Mouse (Mus musculus) liver, adult 2 months (tissue): ENCODE measurements at regions not wholly inside any gene's neighbourhood (a gene's known extent, or its start where the extent isn't known, plus 50 kb on each side); places are given as distances from the start of the nearest gene placed in this dataset.

Experiments used
- CTCF ChIP-seq: fragments of 200-500 bp; IDR thresholded peaks from 2 replicates; pipeline ENCODE4 v1.5.1; 2011; ENCODE audit warnings: low read depth, low read length, control low read depth
- POLR2A ChIP-seq: fragments of 200-500 bp; IDR thresholded peaks from 2 replicates; pipeline ENCODE4 v1.6.1; 2011; ENCODE audit warnings: low read length, control low read depth; ENCODE audit not compliant: insufficient read depth; ENCODE audit errors: extremely low read depth

DNA sequence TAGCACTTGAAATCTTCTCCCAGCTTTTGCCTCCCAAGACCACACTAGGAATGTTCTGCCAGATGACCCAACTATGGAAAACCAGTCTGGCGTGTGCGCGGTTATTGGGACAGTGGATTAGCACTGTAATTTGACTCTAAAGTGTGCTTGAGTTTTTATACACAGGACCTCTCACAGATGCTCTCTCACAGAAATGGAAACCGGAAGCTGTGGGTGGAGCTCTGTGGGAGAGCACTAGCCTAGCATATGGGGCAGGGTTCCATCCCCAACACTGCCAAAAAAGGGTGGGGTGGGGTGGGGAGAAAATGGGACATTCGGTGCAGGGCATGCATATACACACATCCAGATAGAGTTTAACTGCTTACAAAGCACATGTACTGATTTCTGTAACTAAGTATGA, 61.7 kb upstream of the Hsd17b12 start:
- TF ChIP-seq CTCF: no peak
- no peak for TF ChIP-seq POLR2A
